Mouse (Mus musculus) Muller cell, postnatal 12 days (primary cell): ENCODE data around the gene Idh3g.
"Not testable (repeated sequence)": the region's sequence is repeated elsewhere in the genome, so short reads cannot be mapped to it uniquely, and the experiment has no call there.

ENCODE experiments used
- DNase-seq: peaks from one replicate; pipeline ENCODE4 v3.0.0-alpha.2; 2015; ENCODE audit errors: inconsistent ontology term

Idh3g gene

DNA sequence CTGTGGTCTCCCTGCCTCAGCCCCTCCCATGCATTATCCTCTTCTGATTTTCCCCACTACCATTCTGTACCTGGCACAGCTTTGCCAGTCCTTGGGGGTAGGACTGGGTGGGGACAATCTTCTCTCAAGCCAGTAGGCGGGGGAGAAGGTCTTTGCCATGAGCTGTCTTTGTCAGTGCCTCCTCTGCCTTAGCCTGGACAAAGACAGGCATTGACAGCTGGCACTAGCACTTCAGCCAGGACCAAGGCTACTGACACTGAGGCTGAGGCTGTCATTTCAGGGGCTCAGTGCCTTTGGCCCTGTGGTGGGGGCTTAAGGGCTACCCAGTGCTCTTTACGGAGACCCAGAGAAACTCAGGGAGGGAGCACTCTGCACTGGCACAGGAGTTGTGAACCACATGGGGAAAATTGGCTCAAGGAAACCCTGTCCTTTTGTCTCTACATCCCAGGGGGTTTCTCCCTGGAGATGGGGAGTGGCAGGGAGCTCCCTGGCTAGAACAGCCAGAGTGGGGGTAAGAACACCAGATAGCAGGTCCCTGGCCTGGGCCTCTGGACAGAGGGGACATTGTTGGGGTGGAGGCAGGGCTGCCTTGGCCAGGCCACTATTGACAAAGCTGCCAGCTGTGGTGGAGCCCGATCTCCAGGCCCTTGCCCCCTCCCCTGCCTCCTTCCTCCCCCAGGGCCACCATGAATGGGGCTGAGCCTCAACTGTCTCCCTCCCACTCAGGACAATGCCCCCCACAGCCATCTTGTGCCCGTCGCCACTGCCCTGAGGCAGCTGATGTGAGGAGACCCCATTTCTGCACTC, 30.2 kb downstream of the Idh3g start, which contains the start of gene Plxnb3:
Gene Plxnb3, plus strand, starts transcription at position 757 of the 807 bp plus-strand sequence.
- DNase-seq, result no peak

DNA sequence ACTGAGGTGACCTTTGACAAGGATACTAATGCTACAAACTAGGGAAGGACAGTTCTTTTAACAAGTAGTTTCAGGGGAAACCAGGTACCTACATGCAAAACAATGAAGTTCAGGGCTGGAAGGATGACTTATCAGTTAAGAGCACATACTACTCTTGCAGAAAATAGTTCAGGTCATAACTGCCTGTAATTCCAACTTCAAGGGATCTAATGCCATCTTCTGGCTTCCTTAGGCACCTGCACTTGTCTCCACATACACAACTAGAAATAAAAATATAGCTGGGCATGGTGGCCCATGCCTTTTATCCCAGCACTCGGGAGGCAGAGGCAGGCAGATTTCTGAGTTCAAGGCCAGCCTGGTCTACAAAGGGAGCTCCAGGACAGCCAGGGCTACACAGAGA, 37.7 kb downstream of the Idh3g start:
- DNase-seq, result no peak

DNA sequence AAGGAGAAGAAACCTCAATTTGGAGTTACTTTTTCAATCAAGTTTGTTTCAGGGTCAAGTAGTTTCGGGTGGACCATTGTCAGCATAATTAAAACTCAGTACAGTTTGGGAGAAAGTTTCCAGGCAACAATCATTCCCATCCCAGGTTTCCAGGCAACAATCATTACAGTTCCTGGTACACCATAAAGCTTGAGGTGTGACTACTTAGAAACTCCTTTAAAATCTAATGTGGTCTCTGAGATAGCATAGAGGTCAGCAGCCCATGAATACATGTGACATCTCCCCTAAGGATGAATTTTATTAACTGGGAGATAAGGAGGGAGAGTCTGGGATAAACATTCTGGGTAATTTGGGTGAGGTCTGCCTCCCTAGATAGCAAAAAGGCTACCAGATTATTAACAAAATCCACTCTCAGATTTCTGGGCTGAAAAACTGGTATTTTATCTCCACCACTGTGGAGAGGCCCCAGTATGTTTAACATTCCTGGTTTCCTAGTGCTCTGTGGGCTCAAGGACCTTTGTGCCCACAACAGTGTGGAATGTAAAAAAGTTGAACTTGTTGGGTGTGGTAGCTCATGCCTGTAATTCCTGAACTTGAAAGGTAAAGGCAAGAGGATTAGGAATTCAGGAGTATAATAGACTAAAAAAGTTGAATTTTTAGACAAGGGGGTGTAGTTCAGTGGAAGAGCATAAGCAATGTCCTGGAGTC, 41.8 kb downstream of the Idh3g start:
- DNase-seq, result no peak

- DNase-seq, result not testable (repeated sequence)
Observed at GRCm38 (mm10) chrX:73739841-73740240, 46.9 kb downstream of the Idh3g start.

DNA sequence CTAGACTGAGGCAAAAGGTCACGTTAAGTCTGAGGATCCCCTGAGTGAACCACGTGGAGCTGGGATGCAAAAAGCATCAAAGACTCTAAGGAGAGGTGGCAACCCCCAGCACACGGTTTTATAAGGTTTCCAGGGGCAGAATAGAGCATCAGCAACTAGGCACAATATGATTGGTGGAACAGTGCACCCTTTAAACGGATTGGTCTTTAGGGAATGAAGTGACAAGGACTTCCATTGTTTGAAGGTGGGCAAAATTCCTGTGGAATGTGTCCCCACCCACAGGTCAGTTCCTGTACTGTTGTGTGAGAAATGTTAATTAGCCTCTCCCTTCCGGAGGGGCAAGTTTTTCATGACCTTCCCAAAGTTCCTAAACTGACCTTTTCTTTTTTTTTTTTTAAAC, 47.5 kb downstream of the Idh3g start:
- DNase-seq, result no peak

- DNase-seq, result no peak
Observed at GRCm38 (mm10) chrX:73738155-73738554, 48.5 kb downstream of the Idh3g start.

DNA sequence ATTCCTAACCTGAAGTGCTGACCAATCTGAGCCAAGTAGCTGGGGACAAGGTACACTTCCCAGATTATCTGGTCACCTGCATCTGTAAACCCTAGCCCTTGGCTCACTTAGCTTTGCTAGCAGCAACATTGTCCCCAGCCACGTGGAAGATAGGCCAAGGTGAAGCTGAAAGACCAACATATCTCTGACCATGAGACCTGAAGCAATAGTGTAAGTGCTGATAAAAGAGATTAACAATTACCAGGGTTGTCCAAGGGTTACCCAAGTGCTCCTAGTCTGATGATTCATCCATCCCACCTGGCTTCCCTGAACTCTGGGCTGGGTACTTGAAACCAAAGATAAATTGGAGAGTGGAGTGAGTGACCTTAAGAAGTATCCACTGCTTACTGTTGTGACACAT, 55.8 kb downstream of the Idh3g start:
- DNase-seq, result no peak
